Mouse (Mus musculus) adrenal gland, adult 2 months (tissue): Measurements from ENCODE around the gene 9230104L09Rik. TPM values are rescaled to one million over a fixed set of nuclear protein-coding genes. Genes with fewer than 3 reads are reported as not detected.

Experiments used
- DNase-seq: peaks from one replicate; pipeline ENCODE4 v3.0.0; 2021
- long read RNA-seq: library from polyadenylated mRNA; stranded (forward); transcript quantifications from one replicate; pipeline ENCODE4 v2.0.0, GENCODE M21; 2021
- polyA plus RNA-seq: library from polyadenylated mRNA; depleted of rRNA; stranded (reverse); fragments of >200 nt; gene quantifications from 2 replicates; pipeline ENCODE4 v1.2.3, GENCODE M21; 2012; rRNA removed
- total RNA-seq, 2 experiments: library from RNA; stranded (reverse); gene quantifications; 2 replicates each; pipeline ENCODE4 v1.2.3; 2021

9230104L09Rik gene
- total RNA-seq (1 to 10 TPM in 1 of 2 experiments, not detected in 1; 1.7 TPM), polyA plus RNA-seq (0.19 TPM in 1 of 2 replicates, not detected in the other)
- long read RNA-seq, partial matches to known transcripts, result 0 of 1 reads
- long read RNA-seq, other reads (novel, unspliced or antisense), result 1 of 1 reads

GRCm38 (mm10) chr2:148864966-148865365, at the start of gene 9230104L09Rik:
9230104L09Rik (minus strand) TSS chr2:148865038.
- no peak for DNase-seq

GRCm38 (mm10) chr2:148902286-148902685, 37.4 kb upstream of the 9230104L09Rik start:
- DNase-seq, result peak; percentile 68

DNA sequence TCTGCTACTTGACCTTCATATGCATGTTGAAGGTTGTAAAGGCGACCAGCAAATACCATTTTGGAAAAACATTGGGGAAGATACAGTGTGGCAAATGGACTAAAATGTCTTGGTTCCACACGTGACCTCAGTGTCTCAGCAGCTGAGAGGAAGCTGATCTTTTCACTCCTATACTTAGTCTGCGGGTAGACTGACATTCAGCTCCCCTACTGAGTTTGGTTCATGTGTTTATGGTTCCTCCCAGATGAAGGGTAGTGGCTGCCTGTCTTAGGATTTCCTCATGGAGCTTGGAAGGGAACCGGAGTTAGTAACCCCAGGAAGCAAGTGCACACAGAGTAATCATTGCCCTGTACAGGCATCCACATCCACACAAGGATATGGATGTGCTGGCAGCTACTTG, 35.5 kb upstream of the 9230104L09Rik start:
- DNase-seq, result no peak

DNA sequence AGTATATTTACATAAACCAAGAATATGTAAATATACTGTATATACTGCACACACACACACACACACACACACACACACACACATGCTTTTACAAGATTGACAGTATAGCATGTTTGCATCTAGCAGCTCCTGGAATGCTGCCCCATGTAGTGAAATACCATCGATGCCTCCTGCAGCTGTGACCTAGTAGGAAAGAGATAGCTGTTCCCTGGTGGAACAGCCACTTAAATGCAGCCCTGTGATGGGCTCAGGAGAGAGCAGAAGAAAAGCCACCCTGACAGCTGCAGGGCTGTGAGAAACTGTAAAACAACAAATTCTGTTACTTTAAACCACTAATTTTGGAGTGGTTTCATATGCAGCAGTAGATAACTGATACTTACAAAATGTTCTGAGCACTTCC, 31.4 kb upstream of the 9230104L09Rik start:
- DNase-seq, result no peak

GRCm38 (mm10) chr2:148893107-148893506, 28.3 kb upstream of the 9230104L09Rik start:
- no peak for DNase-seq

DNA sequence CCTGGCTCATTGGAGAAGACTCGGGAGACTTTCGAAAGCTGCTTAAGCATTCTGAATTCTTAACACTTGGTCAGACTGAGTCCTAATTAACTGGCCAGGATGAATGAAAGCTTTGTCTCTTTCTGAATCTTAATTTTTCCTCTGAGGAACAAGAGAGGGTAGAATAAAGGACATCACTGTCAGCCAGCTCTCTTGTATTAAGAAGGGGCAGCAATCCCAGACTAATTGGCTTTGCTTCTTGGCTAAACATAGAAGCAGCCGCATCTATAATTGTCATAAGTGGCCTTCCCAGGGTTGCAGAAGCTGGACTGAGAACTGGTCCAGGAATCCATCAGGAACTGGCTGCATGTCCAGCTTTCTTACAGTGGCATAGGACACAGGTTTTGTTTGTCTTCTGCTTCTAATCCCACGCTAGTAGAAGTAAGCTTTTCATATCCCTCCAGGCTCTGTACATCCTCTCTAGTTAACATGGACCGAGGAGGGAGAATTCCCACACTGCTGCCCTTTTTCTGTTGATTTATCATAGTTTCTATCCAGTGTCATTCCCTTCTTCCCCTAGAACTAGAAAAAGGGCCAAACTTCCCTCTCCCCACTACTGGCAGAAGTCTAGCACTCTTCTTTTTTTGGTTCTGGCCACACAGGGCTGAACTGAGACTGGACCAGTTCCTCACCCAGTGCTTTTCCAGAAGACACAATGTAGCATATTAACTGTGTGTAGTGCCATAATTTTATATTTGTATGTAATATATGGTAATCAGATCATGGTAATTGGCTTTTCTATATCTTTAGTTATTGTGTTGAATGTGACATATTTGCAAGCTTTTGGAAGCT, 25.4 kb upstream of the 9230104L09Rik start:
- no peak for DNase-seq

- no peak for DNase-seq
Observed at GRCm38 (mm10) chr2:148889331-148890010, 24.6 kb upstream of the 9230104L09Rik start.

DNA sequence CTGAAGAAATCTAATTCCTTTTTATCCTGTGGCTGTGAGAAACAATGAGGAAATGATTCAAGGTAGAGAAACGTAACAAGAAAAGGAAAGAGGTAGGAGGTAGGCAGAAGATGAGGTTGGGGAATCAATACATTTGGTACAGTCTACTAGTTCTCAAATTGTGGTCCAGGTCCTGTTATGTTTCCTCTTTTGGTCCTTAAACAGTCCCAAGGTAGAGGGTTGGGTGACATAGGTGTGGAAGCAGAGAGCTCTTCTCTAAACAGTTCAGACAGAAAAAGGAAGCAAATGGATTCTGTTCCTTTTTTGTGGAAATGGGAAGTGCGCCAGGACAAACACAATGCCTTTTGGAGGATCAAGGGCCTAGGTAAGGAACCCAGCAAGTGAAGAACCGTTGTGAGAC, 24.0 kb upstream of the 9230104L09Rik start:
- DNase-seq, result no peak

GRCm38 (mm10) chr2:148884738-148885137, 19.9 kb upstream of the 9230104L09Rik start:
- no peak for DNase-seq

- no peak for DNase-seq
Observed at GRCm38 (mm10) chr2:148879199-148879598, 14.4 kb upstream of the 9230104L09Rik start.

DNA sequence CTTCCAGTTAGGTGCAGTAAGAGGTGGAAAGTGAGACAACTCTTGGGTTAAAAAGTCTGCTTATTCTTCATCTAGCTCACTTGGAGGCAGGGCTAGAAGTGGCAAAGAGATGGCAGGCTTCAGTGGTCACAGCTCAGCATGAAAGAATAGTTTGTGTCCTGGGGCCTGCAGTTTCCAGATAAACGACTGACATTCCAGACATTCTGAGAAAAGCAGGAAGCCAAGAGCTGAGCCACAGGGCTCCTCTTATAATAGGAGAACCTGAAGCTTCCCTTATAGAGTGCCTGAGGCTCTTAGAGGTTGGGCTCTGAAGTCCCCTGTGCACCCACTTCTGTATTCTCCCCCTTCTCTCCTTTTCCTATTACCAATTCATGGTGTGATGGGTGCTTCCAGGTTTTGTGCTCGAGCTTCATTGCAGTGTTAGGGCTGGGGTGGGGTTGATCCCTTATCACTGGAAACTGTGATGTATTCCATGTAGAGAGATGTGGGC, 13.8 kb upstream of the 9230104L09Rik start:
- DNase-seq, result no peak

DNA sequence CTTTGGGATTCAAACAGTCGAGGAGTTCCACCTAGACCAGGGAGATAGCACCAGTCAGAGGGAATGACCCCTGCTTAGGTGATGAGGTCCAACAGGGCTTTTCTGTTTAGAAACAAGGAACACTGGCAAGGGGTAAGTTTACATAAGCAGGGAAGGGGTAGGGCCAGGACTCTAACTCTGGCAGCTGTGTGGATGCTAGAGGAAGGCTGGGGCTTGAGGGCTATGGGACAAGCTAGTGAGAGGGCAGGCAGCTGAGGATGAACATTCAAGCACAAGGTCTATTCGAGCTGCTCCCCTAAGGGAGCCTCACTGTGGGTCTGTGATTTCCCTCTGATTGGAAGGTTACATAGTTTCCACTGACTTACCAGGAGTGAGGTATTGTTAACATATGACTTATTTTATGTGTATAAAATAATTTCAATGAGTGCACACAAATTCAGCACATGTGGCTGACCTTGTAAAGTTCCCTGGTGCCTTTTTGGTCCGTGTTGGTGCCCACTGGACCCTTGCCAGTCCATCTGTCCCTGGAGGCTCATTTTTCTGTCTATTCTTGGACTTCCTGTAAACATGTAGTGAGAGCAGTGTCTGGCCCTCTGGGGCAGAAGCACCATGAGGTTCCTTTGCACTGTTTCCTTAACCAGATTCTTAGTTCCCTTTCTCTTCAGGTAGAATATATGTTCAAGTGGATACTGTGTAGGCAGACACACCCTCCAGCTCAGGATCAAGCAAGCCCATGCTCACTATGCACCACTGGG, 12.4 kb upstream of the 9230104L09Rik start:
- DNase-seq, result peak; percentile 61

DNA sequence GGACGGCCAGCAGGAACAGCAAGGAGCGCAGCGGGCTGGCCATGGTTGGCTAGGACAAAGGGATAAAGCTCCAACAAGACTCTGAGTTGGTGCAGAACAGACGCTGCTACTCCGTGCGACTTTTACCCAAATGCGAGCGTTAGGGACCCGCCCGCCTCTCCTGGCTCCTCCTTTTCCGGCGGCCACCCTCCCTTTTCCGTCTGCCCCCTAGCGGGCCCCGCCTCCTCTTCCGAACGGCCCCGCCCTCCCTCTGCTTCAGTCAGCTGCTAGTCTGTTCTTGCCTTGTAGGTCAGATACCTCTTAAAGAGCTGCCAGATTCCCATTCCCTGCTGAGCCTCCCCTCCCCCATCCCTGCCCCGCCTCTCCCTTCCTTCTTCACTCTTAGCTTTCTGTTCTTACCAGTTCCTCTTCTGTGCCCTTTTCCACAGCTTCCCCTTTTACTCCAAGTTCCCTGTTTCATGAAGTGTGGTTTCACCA, 10.5 kb upstream of the 9230104L09Rik start, which contains the start of gene Cst3:
TSS of gene Cst3 (minus strand) at position 358 of the 477 bp plus-strand sequence.
- peak; percentile 97 for DNase-seq

- DNase-seq, result peak; percentile 53
Observed at GRCm38 (mm10) chr2:148874617-148875334, 9.9 kb upstream of the 9230104L09Rik start.

- no peak for DNase-seq
Observed at GRCm38 (mm10) chr2:148874224-148874616, 9.4 kb upstream of the 9230104L09Rik start.

DNA sequence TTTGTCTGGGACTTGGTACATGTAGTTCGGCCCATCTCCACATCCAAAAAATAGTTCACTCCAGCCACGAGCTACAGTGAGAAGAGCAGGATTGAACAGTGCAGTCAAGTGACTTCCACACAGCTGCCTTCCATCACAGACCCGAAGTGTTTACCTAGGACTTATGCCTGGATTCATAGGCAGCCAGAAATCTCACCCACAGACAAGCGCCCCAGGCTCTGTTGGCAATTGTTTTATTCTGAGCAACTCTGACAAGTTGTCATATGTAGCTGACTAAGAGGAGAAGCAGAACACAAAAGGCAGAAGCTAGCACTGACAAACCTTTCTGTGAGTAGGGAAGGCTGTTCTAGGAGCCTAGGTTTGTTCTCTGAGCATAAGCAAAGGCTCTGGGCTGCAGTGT, 8.0 kb upstream of the 9230104L09Rik start:
- no peak for DNase-seq

GRCm38 (mm10) chr2:148870526-148870925, 5.7 kb upstream of the 9230104L09Rik start:
- DNase-seq, result no peak

DNA sequence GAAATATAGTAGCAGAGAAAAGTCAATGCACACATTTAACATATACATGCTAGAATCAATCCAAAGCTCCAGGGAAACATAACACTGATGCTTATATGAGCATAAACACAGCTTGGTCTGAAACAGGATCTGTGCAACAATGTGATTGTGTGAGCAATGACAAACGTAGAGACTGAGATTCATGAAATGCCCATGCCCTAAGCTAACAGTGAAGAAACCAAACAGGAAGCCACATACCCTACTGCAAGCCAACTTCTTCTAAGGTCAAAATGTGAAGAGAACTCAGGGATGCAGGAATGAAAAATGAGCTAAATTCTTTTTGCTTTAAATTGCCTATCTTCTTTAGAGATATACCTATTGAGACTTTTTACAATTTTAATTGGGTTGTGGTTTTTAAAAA, 4.1 kb upstream of the 9230104L09Rik start:
- no peak for DNase-seq

GRCm38 (mm10) chr2:148861693-148862092, 3.1 kb downstream of the 9230104L09Rik start:
- no peak for DNase-seq

DNA sequence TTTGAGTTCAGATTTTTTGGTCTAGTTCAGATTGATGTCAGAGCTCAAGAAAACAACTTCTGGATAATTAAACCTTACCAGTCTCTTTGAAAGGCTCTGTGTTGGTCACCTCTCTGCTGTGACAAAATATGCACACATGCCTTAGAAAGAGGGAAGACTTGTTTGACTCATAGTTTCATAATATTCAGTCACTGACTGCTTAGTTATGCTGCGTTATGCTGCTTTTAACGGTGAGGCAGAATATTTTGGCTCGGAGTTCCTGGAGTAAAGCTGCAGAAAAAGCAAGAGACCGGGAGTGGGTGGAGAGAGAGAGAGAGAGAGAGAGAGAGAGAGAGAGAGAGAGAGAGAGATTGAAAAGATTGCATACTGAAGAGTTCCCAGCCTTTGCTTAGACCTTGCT, 3.8 kb downstream of the 9230104L09Rik start:
- no peak for DNase-seq

DNA sequence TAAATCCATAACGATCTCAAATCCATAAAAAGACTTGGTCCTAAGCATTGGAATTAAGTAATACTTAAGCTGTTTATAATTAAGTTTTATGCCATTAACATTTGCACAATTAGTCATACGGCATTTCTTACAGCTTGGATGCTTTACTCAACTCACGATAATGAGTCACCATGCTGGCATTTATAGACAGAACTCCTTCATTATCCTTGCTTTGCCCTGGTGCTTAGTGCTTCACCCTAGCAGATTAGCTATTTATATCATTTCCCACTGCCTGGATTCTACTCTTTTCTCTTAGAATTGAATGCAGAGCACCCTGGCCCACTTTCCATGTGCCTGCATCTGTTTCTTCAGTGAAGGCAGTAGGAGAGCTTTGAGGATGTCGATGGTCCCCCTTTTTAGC, 7.3 kb downstream of the 9230104L09Rik start:
- no peak for DNase-seq
